Mouse (Mus musculus): ENCODE results near the gene Mlf1. TPM values are rescaled to one million over a fixed set of nuclear protein-coding genes. Genes with fewer than 3 reads are reported as not detected.

The Mlf1 gene
- polyA plus RNA-seq, 1 experiment from 2014 or later: 45.3 TPM

DNA sequence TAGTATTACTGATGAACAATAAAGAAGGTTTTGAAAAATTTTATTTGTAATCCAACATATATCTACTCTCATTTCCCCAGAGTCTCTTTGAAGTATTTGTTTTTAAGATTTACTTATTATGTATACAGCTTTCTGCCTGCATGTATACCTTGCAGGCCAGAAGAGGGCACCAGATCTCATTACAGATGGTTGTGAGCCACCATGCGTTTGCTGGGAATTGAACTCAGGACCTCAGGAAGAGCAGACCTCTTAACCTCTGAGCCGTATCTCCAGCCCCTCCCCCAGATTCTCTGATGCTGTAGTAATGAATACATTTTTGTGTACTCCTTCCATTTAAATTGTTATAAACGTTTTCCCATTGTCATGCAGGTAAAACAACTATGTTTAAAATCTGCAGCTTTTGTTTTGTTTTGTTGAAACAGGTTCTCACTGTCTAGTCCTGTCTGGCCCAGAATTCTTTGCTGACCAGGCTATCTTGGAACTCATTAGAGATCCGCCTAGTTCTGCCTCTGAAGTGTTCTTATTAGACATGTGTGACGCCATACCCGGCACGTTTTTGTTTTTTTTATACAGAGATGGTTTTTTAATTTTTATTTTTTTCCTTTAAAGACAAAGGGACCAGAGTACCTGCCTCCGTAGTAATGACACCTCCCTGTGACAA, 55.6 kb downstream of the Mlf1 start:
- H3K27me3 ChIP-seq (ENCODE audit: control insufficient read depth, insufficient read depth, low read length): no peaks in the 10 kb centered on the region
- H3K4me1 ChIP-seq (replicated peaks; ENCODE audit: control insufficient read depth, insufficient read depth, low read length): peaks cover 8% of the 10 kb centered on the region; the same call in 1 of the 2 replicates
- H3K4me3 ChIP-seq (replicated peaks; ENCODE audit: low read length): peak overlapping the region; percentile 92
- peak overlapping the region; percentile 80 for H3K4me2 ChIP-seq (replicated peaks)
- 0 out of 2 replicates have a peak, but pooled peaks cover 20% of the 10 kb centered on the region for H3K9me3 ChIP-seq (ENCODE audit: control insufficient read depth, low read length)
- H3K36me3 ChIP-seq (replicated peaks; ENCODE audit: control insufficient read depth, insufficient read depth): peaks cover 26% of the 10 kb centered on the region
- peak; percentile 85 for ATAC-seq (ENCODE audit: low FRiP score)
- H3K27ac ChIP-seq: no peak overlapping the region
- WGBS: 35% methylated on average over 8 of the region's 8 CpGs
- H3K9ac ChIP-seq: peak overlapping the region; percentile 86
- DNase-seq (ENCODE audit: low spot score): peak; percentile 26

DNA sequence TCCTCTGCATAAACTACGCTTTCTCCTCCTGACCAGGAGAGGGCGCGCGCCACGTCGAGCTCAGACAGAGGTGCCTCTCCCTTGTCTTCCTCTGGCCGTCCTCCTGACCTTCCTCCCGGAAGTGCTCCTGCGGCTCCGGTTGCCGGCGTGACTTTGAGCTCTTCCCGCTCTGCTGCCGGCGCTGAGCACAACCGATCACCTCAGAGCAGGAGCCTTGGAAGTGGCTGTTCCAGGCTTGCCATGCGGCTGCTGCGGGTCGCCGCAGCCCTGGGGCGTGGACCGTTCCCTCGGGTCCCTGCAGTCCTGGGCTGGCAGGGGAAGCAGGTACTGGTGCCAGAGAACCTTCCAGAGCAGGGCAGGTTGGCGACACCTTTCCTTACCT, 56.1 kb downstream of the Mlf1 start, which contains the start of gene Gfm1:
Gene Gfm1, plus strand, starts transcription at position 98 of the 382 bp plus-strand sequence.
- WGBS: under 1% methylated on average over 24 of the region's 24 CpGs
- Histone ChIP-seq H3K4me2 (replicated peaks) (peak within 1 kb of the TSS; percentile 80), H3K27me3 (ENCODE audit: control insufficient read depth, insufficient read depth, low read length) (no peaks in the 10 kb centered on the region), H3K9me3 (ENCODE audit: control insufficient read depth, low read length) (0 out of 2 replicates have a peak, but pooled peaks cover 20% of the 10 kb centered on the region), H3K4me1 (replicated peaks; ENCODE audit: control insufficient read depth, insufficient read depth, low read length) (peaks cover 8% of the 10 kb centered on the region; the same call in 1 of the 2 replicates), H3K36me3 (replicated peaks; ENCODE audit: control insufficient read depth, insufficient read depth) (peaks cover 29% of the 10 kb centered on the region), H3K9ac (peak within 1 kb of the TSS; percentile 86), H3K27ac (peak within 1 kb of the TSS; percentile 21; the same call in 1 of the 2 replicates), H3K4me3 (replicated peaks; ENCODE audit: low read length) (peak within 1 kb of the TSS; percentile 92)
- peak; percentile 96 for ATAC-seq (ENCODE audit: low FRiP score)
- DNase-seq (ENCODE audit: low spot score): peak; percentile 87

DNA sequence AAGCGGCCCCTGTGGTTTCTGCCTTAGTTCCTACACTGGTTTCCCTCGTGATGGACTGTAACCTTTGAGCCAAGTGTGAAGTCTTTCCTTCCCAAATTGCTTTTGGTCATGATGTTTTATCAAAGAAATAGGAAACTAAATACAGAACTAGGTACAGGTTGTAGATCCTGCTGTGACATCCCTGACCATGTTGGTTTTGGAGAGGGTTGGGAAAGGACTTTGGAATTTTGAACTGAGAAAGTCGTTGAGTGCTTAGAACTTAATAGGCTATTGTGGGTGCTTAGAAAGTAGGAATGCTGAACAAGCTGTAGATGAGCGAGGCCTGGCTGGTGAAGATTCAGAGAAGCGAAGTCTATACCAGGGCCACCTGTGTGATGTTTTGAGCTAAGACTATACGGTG, 60.1 kb downstream of the Mlf1 start:
- Histone ChIP-seq H3K27ac (no peak overlapping the region), H3K9me3 (ENCODE audit: control insufficient read depth, low read length) (no peaks in the 10 kb centered on the region), H3K4me2 (replicated peaks) (no peak overlapping the region), H3K4me3 (replicated peaks; ENCODE audit: low read length) (no peak overlapping the region), H3K9ac (no peak overlapping the region), H3K4me1 (replicated peaks; ENCODE audit: control insufficient read depth, insufficient read depth, low read length) (peaks cover 8% of the 10 kb centered on the region; the same call in 1 of the 2 replicates), H3K27me3 (ENCODE audit: control insufficient read depth, insufficient read depth, low read length) (no peaks in the 10 kb centered on the region), H3K36me3 (replicated peaks; ENCODE audit: control insufficient read depth, insufficient read depth) (peaks cover 69% of the 10 kb centered on the region)
- WGBS: 95% methylated on average over 6 of the region's 6 CpGs
- no peak for ATAC-seq (ENCODE audit: low FRiP score)
- DNase-seq (ENCODE audit: low spot score): no peak

DNA sequence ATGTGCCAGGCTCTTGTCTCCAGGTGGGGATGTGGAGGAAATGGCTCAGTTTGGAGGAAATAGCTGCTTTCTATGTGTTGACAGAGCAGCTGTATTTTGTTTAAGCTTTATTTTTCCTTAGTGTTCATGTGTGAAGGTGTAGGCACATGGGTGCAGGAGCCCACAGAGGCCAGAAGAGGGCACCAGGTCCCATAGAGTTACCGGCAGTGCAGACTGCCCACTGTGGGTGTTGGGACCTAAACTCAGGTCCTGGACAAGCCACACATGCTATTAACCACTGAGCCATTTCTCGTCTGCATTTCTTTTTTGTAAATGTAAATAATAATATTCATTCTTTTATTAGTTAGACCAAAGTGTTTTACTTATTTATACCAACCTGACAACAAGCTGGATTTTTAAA, 73.2 kb downstream of the Mlf1 start:
- WGBS: 97% methylated on average over 2 of the region's 2 CpGs
- H3K27me3 ChIP-seq (ENCODE audit: control insufficient read depth, insufficient read depth, low read length): no peaks in the 10 kb centered on the region
- no peaks in the 10 kb centered on the region for H3K4me1 ChIP-seq (replicated peaks; ENCODE audit: control insufficient read depth, insufficient read depth, low read length)
- H3K9me3 ChIP-seq (ENCODE audit: control insufficient read depth, low read length): no peaks in the 10 kb centered on the region
- H3K9ac ChIP-seq: no peak overlapping the region
- peaks cover 88% of the 10 kb centered on the region for H3K36me3 ChIP-seq (replicated peaks; ENCODE audit: control insufficient read depth, insufficient read depth)
- no peak for DNase-seq (ENCODE audit: low spot score)
- ATAC-seq (ENCODE audit: low FRiP score): no peak
- no peak overlapping the region for H3K4me2 ChIP-seq (replicated peaks)
- no peak overlapping the region for H3K27ac ChIP-seq
- no peak overlapping the region for H3K4me3 ChIP-seq (replicated peaks; ENCODE audit: low read length)

Other genes with a start within 250 kb of the Mlf1 start
- gene Gm17402, start 1.1 kb downstream of the Mlf1 start, polyA plus RNA-seq (2014; fragmentation: Nextera tagmentation; extraction: Ambion mirVana): not detected in 2 replicates
- gene Gfm1, start 56.0 kb downstream of the Mlf1 start, polyA plus RNA-seq (2014; fragmentation: Nextera tagmentation; extraction: Ambion mirVana): 34.3 and 35.6 TPM in 2 replicates
- 195 and 204 TPM in 2 replicates for gene Lxn, start 89.8 kb downstream of the Mlf1 start, polyA plus RNA-seq (2014; fragmentation: Nextera tagmentation; extraction: Ambion mirVana)
- 2.1 and 2.4 TPM in 2 replicates for gene Rarres1, start 141.4 kb downstream of the Mlf1 start, polyA plus RNA-seq (2014; fragmentation: Nextera tagmentation; extraction: Ambion mirVana)
- 35.4 and 37.3 TPM in 2 replicates for gene Mfsd1, start 208.6 kb downstream of the Mlf1 start, polyA plus RNA-seq (2014; fragmentation: Nextera tagmentation; extraction: Ambion mirVana)